Mouse (Mus musculus) kidney, postnatal 36 days (tissue): ENCODE measurements around the gene Alk.

Source experiments
- DNase-seq, 2 experiments: peaks; one replicate each; pipeline ENCODE4 v3.0.0; 2021 to 2022; ENCODE audit warnings: mixed read lengths in 2 of 2

Alk gene

DNA sequence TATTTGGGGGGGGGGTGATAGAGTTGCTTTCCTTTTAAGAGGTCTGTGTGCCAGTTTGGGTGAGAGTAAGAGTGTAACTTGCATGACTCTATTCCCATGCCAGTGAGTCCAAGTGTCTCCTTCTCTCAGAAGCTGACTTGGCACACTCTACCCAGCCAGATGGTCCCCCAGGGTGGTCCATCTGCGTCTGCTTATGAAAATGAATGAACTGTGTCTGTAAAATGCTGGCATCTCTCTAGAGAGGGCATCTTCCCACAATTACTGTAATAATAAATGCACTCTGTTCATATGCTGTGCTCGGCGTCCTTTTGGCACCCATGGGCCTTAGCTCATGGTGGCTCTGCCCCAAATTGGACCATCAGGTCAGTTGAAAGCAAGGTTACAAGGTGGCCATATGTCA lies 589.2 kb downstream of the Alk start:
- no peak for DNase-seq

- no peak for DNase-seq
Observed at GRCm38 (mm10) chr17:72012775-72013174, 591.7 kb downstream of the Alk start.

DNA sequence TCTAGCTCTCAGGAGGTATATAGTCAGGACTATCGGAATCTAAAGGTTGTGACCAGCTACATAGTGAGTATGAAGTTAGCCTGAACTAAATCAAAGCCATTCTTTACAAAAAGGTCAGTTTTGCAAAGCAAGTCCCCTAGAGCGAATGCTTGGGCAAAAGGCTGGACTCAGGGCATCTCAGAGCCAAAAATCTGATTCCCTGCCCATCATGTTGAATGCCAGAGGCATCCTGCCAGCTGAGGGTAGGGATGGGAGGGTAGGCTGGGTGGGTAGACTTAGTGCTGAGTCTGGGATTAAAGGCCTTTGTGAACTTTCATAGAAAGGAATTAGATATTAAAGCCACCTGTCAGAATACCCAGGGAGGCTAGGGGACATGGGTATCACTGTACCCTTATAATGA lies 594.6 kb downstream of the Alk start:
- DNase-seq: no peak

DNA sequence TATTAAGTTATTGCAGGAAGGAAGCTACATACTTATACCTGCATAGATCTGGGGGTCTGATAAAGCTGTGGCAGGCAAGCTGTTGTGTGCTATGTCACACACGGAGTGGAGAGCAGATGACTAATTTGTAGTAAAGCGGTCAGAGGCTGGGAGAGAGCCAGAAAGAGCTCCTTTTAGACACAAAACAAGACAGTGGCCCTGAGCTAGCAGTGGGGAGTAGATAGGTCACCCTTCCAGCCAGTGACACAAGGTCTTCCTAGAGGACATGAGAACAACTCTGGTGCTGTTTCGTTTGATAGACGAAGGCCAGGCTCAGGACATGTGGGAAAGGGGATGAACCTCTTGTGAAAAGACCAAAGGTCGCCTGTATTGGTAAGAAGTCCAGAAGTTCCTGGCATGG lies 596.0 kb downstream of the Alk start:
- DNase-seq: no peak

DNA sequence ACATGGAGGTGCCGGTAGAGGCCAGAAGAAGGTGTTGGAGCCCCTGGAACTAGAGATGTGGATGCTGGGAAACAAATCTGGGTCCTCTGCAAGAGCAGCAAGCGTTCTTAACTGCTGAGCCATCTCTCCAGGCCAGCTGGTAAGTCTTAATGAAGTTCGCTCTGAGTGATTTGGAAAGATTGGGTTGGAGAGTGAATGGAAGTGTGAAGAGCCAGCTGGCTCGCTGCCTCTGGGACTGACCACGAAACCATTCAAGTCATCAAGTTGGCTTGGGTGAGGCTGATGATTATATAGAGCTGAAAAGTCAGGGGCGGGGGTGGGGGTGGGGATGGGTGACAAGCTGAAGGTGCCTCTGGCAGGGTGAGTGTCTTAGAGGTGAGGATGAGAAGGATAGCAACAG lies 599.1 kb downstream of the Alk start:
- no peak for DNase-seq

DNA sequence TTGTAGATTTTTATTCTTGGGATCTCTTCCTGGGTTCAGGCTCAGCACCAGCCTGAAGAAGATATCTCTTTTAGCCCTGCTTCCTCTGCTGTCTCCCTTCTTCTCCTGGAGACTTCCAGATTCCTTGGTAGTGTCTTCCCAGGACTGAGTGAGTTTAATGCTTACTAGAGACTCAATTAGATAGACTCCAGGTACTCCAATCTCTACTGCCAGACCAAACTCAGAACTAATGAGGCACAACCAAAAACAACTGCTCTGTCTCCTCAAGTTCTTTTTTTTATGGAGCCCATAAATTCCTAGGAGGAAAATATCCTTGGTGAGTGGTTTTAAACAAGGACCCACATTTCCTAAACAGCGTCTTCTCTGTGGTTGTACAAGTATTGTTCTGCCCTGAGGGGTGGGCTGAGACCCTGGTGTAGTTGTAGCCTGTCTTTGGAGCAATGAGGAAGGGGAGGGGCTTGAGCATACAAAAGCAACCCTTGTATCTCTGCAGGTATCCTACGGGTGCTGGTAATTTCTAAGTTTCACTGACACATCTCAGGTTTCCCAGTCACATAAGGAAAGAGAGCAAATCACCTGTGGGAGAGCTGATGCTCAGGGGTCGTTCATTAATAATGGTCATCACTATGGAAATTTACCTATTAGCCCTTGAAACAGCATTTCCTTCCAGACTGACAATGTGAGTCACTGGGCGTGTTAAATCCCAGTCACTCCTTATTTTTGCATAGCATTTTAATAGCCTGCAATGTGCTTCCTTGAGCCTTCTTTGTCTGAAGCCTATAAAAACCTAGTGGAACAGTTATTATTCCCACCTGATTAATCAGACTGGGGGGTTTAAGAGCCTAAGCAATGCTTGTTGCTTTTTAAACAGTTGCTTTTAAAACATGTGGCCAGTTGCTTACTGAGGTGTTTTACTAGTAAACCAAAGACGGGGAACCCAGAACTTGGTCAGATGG lies 604.6 kb downstream of the Alk start:
- DNase-seq: no peak

- DNase-seq: no peak
Observed at GRCm38 (mm10) chr17:71997680-71998079, 606.7 kb downstream of the Alk start.

GRCm38 (mm10) chr17:71995539-71995938 lies 608.9 kb downstream of the Alk start:
- DNase-seq: peak; percentile 4 to 42

DNA sequence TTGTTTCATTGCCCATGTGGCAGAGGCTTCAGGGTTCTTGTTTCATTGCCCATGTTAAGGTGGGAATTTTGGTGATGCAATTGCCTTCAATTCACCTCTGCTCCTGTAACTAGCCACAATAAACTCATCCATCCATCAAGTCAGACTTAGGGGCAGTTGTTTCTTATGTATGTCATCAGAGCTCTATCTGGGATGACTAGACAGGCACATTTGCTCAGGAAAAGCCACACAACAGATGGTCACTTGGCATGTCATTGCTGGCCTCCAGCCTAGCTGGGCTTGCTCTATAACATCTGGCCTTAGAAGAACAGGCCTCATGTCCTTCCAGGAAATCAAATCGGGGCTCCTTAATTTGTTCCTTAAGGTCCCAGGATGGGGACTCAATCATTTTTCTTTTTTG lies 610.3 kb downstream of the Alk start:
- no peak for DNase-seq

DNA sequence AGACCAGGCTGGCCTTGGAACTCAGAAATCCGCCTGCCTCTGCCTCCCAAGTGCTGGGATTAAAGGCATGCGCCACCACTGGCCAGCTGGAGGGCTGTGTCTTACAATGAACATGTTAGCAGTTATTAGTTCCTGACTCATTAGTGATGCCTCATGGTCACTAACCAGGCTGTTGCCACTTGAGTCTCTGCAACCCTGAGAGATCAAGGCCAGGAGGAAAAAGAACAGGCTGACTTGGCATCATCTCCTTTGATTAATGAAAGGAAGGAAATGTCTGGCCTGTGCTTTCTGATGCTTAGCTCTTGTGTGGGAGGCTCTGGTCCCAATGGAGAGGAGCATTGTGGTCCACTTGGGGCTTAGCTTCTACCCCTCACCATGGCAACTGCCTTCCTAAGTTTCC lies 611.4 kb downstream of the Alk start:
- no peak for DNase-seq

DNA sequence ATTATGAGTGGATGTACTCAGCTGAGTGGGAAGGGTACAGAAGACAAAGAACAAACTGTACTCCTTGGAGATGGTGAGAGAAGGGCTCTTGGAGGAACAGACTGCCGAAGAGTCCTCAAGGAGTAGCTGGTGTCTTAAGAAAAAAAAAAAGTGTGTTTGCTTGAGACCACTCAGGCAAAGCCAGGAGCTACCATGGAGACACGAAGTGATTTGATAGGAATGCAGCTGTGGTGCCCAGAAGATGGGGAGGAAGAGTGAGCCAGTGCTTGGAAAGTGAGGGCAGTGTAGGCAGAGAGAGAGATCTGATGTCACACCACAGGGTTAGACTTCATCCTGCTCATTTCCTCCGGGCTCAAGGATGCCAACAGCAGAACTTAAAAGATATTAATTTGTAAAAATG lies 613.2 kb downstream of the Alk start:
- no peak for DNase-seq

- no peak for DNase-seq
Observed at GRCm38 (mm10) chr17:71990176-71990720, 614.2 kb downstream of the Alk start.

DNA sequence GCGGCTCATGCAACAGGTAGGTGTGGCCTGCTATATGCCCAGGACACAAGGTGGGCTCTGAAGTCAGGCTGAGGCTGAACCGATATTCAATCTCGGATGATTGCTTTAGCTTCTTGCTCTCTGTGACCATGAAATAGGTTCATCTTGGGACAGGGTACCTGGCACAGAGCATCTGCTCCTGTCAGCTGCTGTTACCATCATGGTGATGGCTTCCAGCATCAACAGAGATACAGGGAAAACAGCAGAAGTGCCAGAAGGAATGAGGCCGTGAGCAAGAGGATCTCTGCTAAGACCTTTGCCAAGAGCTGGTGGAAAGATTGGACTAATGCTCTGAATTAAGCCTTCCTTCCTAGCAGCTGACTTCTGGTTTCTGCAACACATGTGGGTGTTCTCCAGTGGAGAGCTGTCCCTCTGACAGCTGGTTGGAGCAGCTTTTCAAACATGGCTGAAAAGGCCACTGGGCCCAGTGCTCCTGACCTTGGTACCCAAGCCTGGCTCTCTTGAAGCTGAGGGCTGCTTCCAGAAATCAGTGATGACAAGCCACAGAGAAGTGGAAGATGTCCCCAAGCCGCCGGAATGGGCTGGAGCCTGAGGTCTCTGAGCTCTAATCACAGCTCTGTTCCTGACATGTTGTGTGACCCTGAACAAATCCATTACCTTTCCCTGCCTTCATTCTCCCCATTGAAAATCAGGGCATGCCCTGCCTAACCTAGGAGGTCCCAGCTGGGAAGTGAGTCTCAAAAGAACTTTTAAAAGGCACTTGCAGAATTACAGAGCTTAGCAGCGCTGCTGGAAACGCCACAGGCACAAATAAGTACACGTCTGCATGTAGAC lies 615.5 kb downstream of the Alk start:
- DNase-seq: no peak

- no peak for DNase-seq
Observed at GRCm38 (mm10) chr17:71986998-71987397, 617.4 kb downstream of the Alk start.

- DNase-seq: peak; percentile 59 to 63
Observed at GRCm38 (mm10) chr17:71986456-71986855, 618.0 kb downstream of the Alk start.

DNA sequence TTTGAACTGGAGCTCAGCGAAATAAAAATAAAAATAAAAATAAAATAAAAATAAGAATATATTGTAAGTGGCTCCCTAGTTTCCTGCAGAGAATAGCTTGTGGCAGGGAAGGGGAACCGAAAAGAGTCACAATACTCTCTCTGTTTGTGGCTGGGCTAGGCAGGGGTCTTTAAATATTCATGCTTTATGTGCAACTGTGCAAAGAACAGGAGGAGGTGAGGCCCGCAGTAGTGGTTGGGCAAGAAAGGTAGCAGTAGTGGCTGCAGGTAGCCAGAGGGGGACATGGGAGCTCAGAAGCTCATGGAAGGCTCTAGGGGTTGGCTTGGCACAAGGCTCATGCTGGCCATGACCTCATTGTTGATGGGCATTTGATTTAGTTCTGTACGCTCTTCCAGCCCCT lies 623.2 kb downstream of the Alk start:
- no peak for DNase-seq

GRCm38 (mm10) chr17:71980518-71981145 lies 623.8 kb downstream of the Alk start:
- DNase-seq: peak; percentile 12 to 18

- DNase-seq: no peak
Observed at GRCm38 (mm10) chr17:71979137-71979536, 625.3 kb downstream of the Alk start.

DNA sequence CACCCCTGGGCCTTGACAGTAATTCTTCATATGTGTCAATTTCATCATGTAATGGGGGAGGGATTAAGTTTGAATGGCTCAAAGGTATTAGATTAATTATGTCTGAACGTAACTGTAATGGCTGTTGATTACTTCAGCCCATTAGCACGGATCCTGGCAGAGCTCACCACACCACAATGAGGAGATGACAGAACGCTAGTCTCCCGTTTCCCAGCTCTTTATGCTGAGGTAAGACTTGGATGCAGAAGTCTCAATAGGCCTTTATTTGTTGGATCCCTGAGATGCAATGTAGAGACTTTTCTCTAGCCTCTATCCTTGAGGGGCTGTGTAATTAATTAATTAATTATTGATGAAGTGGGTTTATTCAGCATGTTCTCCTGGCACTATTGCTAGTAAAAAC lies 627.8 kb downstream of the Alk start:
- no peak for DNase-seq

- no peak for DNase-seq
Observed at GRCm38 (mm10) chr17:71973704-71974103, 630.7 kb downstream of the Alk start.

DNA sequence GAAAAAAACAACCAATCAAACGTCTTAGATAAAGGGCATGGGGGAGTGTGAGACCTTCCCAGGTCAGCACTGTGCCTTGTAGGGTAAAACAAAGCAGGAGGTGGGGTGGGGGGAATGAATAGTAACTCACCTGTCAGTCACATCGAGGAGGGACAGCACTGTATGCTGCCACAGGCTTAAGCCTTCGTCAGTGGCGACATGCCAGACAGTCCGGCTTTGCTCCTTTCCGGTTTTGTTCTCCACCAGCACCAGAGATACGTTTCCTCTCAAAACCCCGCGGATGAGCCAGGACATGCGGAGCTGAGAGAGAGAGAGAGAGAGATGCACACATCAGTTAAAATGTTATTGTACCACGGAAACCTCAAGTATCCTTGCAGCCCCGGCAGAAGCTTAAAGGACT lies 637.1 kb downstream of the Alk start:
- no peak for DNase-seq

GRCm38 (mm10) chr17:71965733-71966606 lies 638.5 kb downstream of the Alk start:
- DNase-seq: peak; percentile 69 to 81
